Mouse (Mus musculus) MEL (cell line): ENCODE data around the gene Col1a1. TPM values are rescaled to one million over a fixed set of nuclear protein-coding genes. Genes with fewer than 3 reads are reported as not detected.

ENCODE experiments used
- DNase-seq: peaks from one replicate; pipeline ENCODE4 v3.0.0; 2011; ENCODE audit warnings: low read depth, low spot score
- H3K27ac ChIP-seq: 2 replicates; pipeline ENCODE4 v1.5.1; 2012; ENCODE audit warnings: low read depth, mild to moderate bottlenecking, control low read depth, low read length, moderate library complexity; ENCODE audit not compliant: control insufficient read depth
- H3K27me3 ChIP-seq, 2 experiments: fragments of 150-350 bp in 1 of 2; sonication (generic) in 1 of 2; 2 replicates each; pipeline ENCODE4 v1.6.1; 2012; ENCODE audit warnings: low read length in 2 of 2, mild to moderate bottlenecking in 2 of 2, improper control_type of control experiment in 1 of 2, moderate library complexity in 1 of 2; ENCODE audit not compliant: insufficient read depth in 2 of 2, control insufficient read depth in 1 of 2
- H3K36me3 ChIP-seq, 2 experiments: 2 replicates each; pipeline ENCODE4 v1.6.1; 2012 to 2014; ENCODE audit warnings: low read length in 2 of 2, improper control_type of control experiment in 1 of 2, inconsistent platforms in 1 of 2, mild to moderate bottlenecking in 1 of 2; ENCODE audit not compliant: insufficient read depth in 2 of 2, control insufficient read depth in 1 of 2
- H3K4me1 ChIP-seq, 2 experiments: fragments of 150-350 bp in 1 of 2; sonication (generic) in 1 of 2; 2 replicates each; pipeline ENCODE4 v1.6.1; 2012; ENCODE audit warnings: low read length in 2 of 2, improper control_type of control experiment in 1 of 2, mild to moderate bottlenecking in 1 of 2; ENCODE audit not compliant: insufficient read depth in 2 of 2, control insufficient read depth in 1 of 2
- H3K4me3 ChIP-seq, 2 experiments: fragments of 150-350 bp in 1 of 2; sonication (generic) in 1 of 2; 2 replicates each; pipeline ENCODE4 v1.5.1; 2012; ENCODE audit warnings: low read depth in 2 of 2, low read length in 2 of 2, mild to moderate bottlenecking in 2 of 2, moderate library complexity in 2 of 2, control low read depth in 1 of 2, improper control_type of control experiment in 1 of 2; ENCODE audit not compliant: control insufficient read depth in 1 of 2, insufficient read depth in 1 of 2
- H3K79me2 ChIP-seq: 2 replicates; pipeline ENCODE4 v1.6.1; 2012; ENCODE audit warnings: mild to moderate bottlenecking, low read length, moderate library complexity; ENCODE audit not compliant: control insufficient read depth, poor library complexity, insufficient read depth
- H3K9ac ChIP-seq: 2 replicates; pipeline ENCODE4 v1.6.1; 2012; ENCODE audit warnings: low read depth, mild to moderate bottlenecking, control low read depth, low read length, moderate library complexity; ENCODE audit not compliant: control insufficient read depth, poor library complexity, severe bottlenecking
- H3K9me3 ChIP-seq: fragments of 150-350 bp; sonication (generic); replicated peaks from 2 replicates; pipeline ENCODE4 v1.6.1; 2012; ENCODE audit warnings: mild to moderate bottlenecking, low read length, improper control_type of control experiment, moderate library complexity; ENCODE audit not compliant: insufficient read depth
- BHLHE40 ChIP-seq: IDR thresholded peaks from 2 replicates; pipeline ENCODE4 v1.6.1; 2012; ENCODE audit warnings: low read depth, mild to moderate bottlenecking, inconsistent platforms, low read length, improper control_type of control experiment, borderline replicate concordance
- CHD2 ChIP-seq: IDR thresholded peaks from 2 replicates; pipeline ENCODE4 v1.6.1; 2011; ENCODE audit warnings: low read length, improper control_type of control experiment
- CTCF ChIP-seq, 3 experiments: IDR thresholded peaks in 2 of 3; conservative IDR thresholded peaks in 1 of 3; 2 replicates each; pipeline ENCODE4 v1.5.1; 2011 to 2012; ENCODE audit warnings: low read length in 3 of 3, low read depth in 2 of 3, mild to moderate bottlenecking in 2 of 3, improper control_type of control experiment in 1 of 3, inconsistent platforms in 1 of 3, mixed read lengths in 1 of 3, moderate library complexity in 1 of 3; ENCODE audit not compliant: control insufficient read depth in 1 of 3, insufficient read depth in 1 of 3, poor library complexity in 1 of 3, severe bottlenecking in 1 of 3
- ELF1 ChIP-seq: IDR thresholded peaks from 2 replicates; pipeline ENCODE4 v1.6.1; 2014; ENCODE audit warnings: low read depth, mild to moderate bottlenecking, inconsistent platforms, low read length, improper control_type of control experiment, moderate library complexity
- EP300 ChIP-seq, 2 experiments: IDR thresholded peaks; 2 replicates each; pipeline ENCODE4 v1.6.1; 2011; ENCODE audit warnings: improper control_type of control experiment in 2 of 2, low read length in 2 of 2, low read depth in 1 of 2, mild to moderate bottlenecking in 1 of 2
- ETS1 ChIP-seq: IDR thresholded peaks from 2 replicates; pipeline ENCODE4 v1.6.1; 2012; ENCODE audit warnings: low read depth, mild to moderate bottlenecking, inconsistent platforms, low read length, improper control_type of control experiment, moderate library complexity
- GABPA ChIP-seq: IDR thresholded peaks from 2 replicates; pipeline ENCODE4 v1.6.1; 2012; ENCODE audit warnings: low read depth, mild to moderate bottlenecking, inconsistent platforms, low read length, improper control_type of control experiment, moderate library complexity
- HCFC1 ChIP-seq: IDR thresholded peaks from 2 replicates; pipeline ENCODE4 v1.6.1; 2012; ENCODE audit warnings: low read depth, mild to moderate bottlenecking, inconsistent platforms, low read length, improper control_type of control experiment, moderate library complexity
- JUND ChIP-seq: IDR thresholded peaks from 2 replicates; pipeline ENCODE4 v1.6.1; 2011; ENCODE audit warnings: low read depth, mild to moderate bottlenecking, improper control_type of control experiment, low read length
- KAT2A ChIP-seq: conservative IDR thresholded peaks from 2 replicates; pipeline ENCODE4 v1.6.1; 2012; ENCODE audit warnings: low read depth, low read length, improper control_type of control experiment, inconsistent platforms
- MAX ChIP-seq: IDR thresholded peaks from 2 replicates; pipeline ENCODE4 v1.6.1; 2011; ENCODE audit warnings: low read length, improper control_type of control experiment
- MXI1 ChIP-seq: IDR thresholded peaks from 2 replicates; pipeline ENCODE4 v1.6.1; 2011; ENCODE audit warnings: mild to moderate bottlenecking, low read depth, low read length, improper control_type of control experiment
- MYB ChIP-seq: IDR thresholded peaks from 2 replicates; pipeline ENCODE4 v1.6.1; 2011; ENCODE audit warnings: mild to moderate bottlenecking, low read depth, low read length, improper control_type of control experiment
- NELFE ChIP-seq: IDR thresholded peaks from 2 replicates; pipeline ENCODE4 v1.6.1; 2011; ENCODE audit warnings: low read depth, low read length, improper control_type of control experiment
- POLR2A ChIP-seq, 2 experiments: IDR thresholded peaks; 2 replicates each; pipeline ENCODE4 v1.6.1; 2011 to 2012; ENCODE audit warnings: low read length in 2 of 2, mild to moderate bottlenecking in 2 of 2, control low read depth in 1 of 2, improper control_type of control experiment in 1 of 2, low read depth in 1 of 2, moderate library complexity in 1 of 2; ENCODE audit not compliant: control insufficient read depth in 1 of 2, insufficient read depth in 1 of 2, poor library complexity in 1 of 2
- POLR2AphosphoS2 ChIP-seq: IDR thresholded peaks from 2 replicates; pipeline ENCODE4 v1.6.1; 2011; ENCODE audit warnings: low read length, improper control_type of control experiment
- POLR2AphosphoS5 ChIP-seq: IDR thresholded peaks from 2 replicates; pipeline ENCODE4 v1.6.1; 2012; ENCODE audit warnings: low read depth, borderline replicate concordance, mild to moderate bottlenecking, inconsistent platforms, low read length, moderate library complexity, mixed read lengths
- SIN3A ChIP-seq: IDR thresholded peaks from 2 replicates; pipeline ENCODE4 v1.6.1; 2012; ENCODE audit warnings: low read length, improper control_type of control experiment, inconsistent platforms
- SMC3 ChIP-seq: IDR thresholded peaks from 2 replicates; pipeline ENCODE4 v1.6.1; 2011; ENCODE audit warnings: low read depth, low read length, improper control_type of control experiment
- TAL1 ChIP-seq: IDR thresholded peaks from 2 replicates; pipeline ENCODE4 v1.6.1; 2012; ENCODE audit warnings: mild to moderate bottlenecking, inconsistent platforms, low read length, moderate library complexity, mixed read lengths
- TCF12 ChIP-seq: IDR thresholded peaks from 2 replicates; pipeline ENCODE4 v1.6.1; 2014; ENCODE audit warnings: low read depth, mild to moderate bottlenecking, inconsistent platforms, low read length, improper control_type of control experiment, moderate library complexity
- UBTF ChIP-seq: IDR thresholded peaks from 2 replicates; pipeline ENCODE4 v1.6.1; 2012; ENCODE audit warnings: low read depth, mild to moderate bottlenecking, inconsistent platforms, low read length, improper control_type of control experiment, moderate library complexity, borderline replicate concordance; ENCODE audit not compliant: insufficient read depth
- ZKSCAN1 ChIP-seq: IDR thresholded peaks from 2 replicates; pipeline ENCODE4 v1.6.1; 2012; ENCODE audit warnings: low read depth, mild to moderate bottlenecking, inconsistent platforms, low read length, improper control_type of control experiment, moderate library complexity
- ZMIZ1 ChIP-seq: IDR thresholded peaks from 2 replicates; pipeline ENCODE4 v1.6.1; 2012; ENCODE audit warnings: low read depth, mild to moderate bottlenecking, inconsistent platforms, low read length, improper control_type of control experiment, moderate library complexity
- ZNF384 ChIP-seq: IDR thresholded peaks from 2 replicates; pipeline ENCODE4 v1.6.1; 2012; ENCODE audit warnings: low read depth, mild to moderate bottlenecking, inconsistent platforms, low read length, improper control_type of control experiment
- polyA plus RNA-seq, 2 experiments: library from polyadenylated mRNA; stranded (reverse) in 1 of 2; unstranded in 1 of 2; fragments of >175 nt in 1 of 2; fragments of >200 nt in 1 of 2; gene quantifications; 2 replicates each; pipeline versions ENCODE4 v1.2.1 to v1.2.4; 2012; ENCODE audit warnings: low replicate concordance in 2 of 2, low read depth in 1 of 2; ENCODE audit not compliant: insufficient read length in 2 of 2, insufficient read depth in 1 of 2, missing spikeins in 1 of 2
- total RNA-seq: library from RNA; depleted of rRNA; stranded (reverse); fragments of 300-350 nt; gene quantifications from 2 replicates; pipeline ENCODE4 v1.2.3, GENCODE M21; 2012

The Col1a1 gene
- total and polyA plus RNA-seq, 3 experiments, result 0.12 to 0.61 TPM; not detected in 1

DNA sequence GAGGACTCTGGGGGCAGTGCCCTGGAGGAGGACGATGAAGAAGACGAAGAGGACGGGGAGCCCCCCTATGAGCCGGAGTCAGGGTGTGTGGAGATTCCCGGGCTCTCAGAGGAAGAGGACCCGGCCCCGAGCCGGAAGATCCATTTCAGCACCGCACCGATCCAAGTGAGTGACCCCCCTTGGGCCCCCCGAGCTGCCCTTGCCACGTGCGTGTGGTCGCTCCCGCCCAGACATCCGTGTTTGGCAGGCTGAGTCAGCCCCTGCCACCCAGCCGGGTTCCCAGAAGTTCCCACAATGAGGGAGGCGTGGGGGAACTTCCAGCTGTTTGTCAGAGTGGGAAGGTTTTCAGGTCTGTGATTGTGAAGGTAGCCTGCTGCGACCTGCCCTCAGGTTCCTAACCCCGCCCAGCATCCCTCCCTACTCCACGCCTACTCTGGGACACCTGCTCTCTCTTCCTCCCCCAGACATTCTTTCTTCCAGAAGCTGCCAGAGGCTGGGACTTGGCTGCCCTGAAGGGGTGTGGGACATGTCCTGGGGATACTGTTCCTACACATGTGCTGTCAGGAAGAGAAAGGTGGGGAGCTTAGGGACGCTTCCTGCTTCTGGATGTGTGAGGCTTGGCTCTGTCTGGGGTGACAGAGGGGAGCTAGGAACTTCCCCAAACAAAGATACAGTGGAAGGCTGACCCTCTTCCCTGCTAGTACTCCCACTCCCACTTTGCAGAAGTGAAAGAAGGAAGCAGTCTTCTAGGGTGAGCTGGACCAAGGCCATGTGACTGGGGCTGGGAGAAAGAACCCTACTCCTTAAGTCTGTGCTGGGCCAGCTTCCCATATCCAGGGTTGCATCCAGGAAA lies 57.0 kb downstream of the Col1a1 start (continued):
- no peak for TF ChIP-seq KAT2A
- peak; percentile 50 for TF ChIP-seq NELFE
- no peak for TF ChIP-seq JUND
- TF ChIP-seq POLR2AphosphoS2, result no peak
- TF ChIP-seq BHLHE40, result no peak
- peak; percentile 28 to 60; a peak in 3 of 4 replicates for TF ChIP-seq EP300 (IDR thresholded peaks at IDR 0.05; ENCODE audit: low read depth in 1 of 2, low read length in 2 of 2)
- TF ChIP-seq GABPA, result no peak
- peak in 1 of 2 experiments; percentile 49; a peak in 3 of 4 replicates for TF ChIP-seq POLR2A (IDR thresholded peaks at IDR 0.05; ENCODE audit: control insufficient read depth in 1 of 2, insufficient read depth in 1 of 2, low read depth in 1 of 2, low read length in 2 of 2, poor library complexity in 1 of 2)
- no peak for TF ChIP-seq CTCF (IDR thresholded peaks at IDR 0.05 in 2 of 3, conservative IDR thresholded peaks at IDR 0.05 in 1 of 3; ENCODE audit: control insufficient read depth in 1 of 3, insufficient read depth in 1 of 3, low read depth in 2 of 3, low read length in 3 of 3, poor library complexity in 1 of 3, severe bottlenecking in 1 of 3)
- TF ChIP-seq SMC3, result no peak
- no peak for TF ChIP-seq HCFC1

DNA sequence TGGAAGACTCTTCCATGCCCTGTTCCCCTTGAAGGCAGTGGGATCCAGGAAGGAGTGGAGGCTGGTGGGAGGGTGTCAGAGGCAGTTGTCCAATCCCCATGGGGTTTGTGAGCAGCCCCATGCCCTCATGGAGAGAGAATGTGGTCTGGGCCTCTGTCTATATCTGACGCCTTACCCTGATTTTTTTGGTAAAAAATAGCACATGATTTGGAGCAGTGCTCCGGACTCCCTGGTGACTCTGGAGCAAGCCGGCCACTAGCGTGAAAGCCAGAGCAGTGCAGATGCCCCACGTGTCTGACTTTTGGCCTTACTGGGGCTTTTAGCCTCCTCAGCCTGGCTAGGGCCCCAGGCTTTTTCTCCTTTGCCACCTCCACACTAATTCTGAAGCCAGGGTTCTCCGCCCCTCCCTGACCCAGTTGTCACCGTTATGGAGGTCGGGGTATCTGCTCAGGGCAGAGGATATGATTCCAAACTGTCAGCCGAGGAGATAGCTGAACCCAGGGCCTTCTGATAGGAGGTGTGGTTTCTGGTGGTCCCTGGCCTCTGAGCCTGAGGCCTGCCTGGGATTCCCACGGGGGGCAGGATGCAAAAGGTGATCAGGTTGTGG lies 58.3 kb downstream of the Col1a1 start:
- peak; percentile 44 for DNase-seq
- H3K4me1 ChIP-seq, result peaks cover 38 to 61% of the 10 kb centered on the region in 2 experiments
- peak overlapping the region; percentile 97 for H3K9ac ChIP-seq
- H3K36me3 ChIP-seq, result peaks cover 3 to 47% of the 10 kb centered on the region in 2 experiments; a peak in 3 of 4 replicates
- peaks cover 90% of the 10 kb centered on the region for H3K79me2 ChIP-seq
- H3K27ac ChIP-seq, result peak overlapping the region; percentile 75
- H3K4me3 ChIP-seq, result peak overlapping the region; percentile 79 to 87
- no peaks in the 10 kb centered on the region for H3K9me3 ChIP-seq
- TF ChIP-seq TAL1, result no peak
- TF ChIP-seq UBTF, result no peak
- TF ChIP-seq JUND, result no peak
- TF ChIP-seq EP300 (IDR thresholded peaks at IDR 0.05; ENCODE audit: low read depth in 1 of 2, low read length in 2 of 2), result peak; percentile 45 to 83; a peak in 3 of 4 replicates
- peak; percentile 26; the same call in 1 of the 2 replicates for TF ChIP-seq NELFE
- TF ChIP-seq ZMIZ1, result 0 out of 2 replicates have a peak, but pooled peaks have one; percentile 9
- TF ChIP-seq KAT2A, result no peak
- peak; percentile 59; the same call in 1 of the 2 replicates for TF ChIP-seq MYB
- TF ChIP-seq CHD2, result no peak
- TF ChIP-seq GABPA, result no peak
- TF ChIP-seq ZKSCAN1, result no peak
- TF ChIP-seq ZNF384, result no peak
- peak; percentile 47; the same call in 1 of the 2 replicates for TF ChIP-seq TCF12
- TF ChIP-seq MXI1, result peak; percentile 85
- TF ChIP-seq MAX, result peak; percentile 29; the same call in 1 of the 2 replicates
- TF ChIP-seq ELF1, result 0 out of 2 replicates have a peak, but pooled peaks have one; percentile 5
- TF ChIP-seq SIN3A, result peak; percentile 68
- TF ChIP-seq POLR2A (IDR thresholded peaks at IDR 0.05; ENCODE audit: control insufficient read depth in 1 of 2, insufficient read depth in 1 of 2, low read depth in 1 of 2, low read length in 2 of 2, poor library complexity in 1 of 2), result no peak; a peak in 1 of 4 replicates
- TF ChIP-seq ETS1, result 0 out of 2 replicates have a peak, but pooled peaks have one; percentile 39
- TF ChIP-seq HCFC1, result no peak
- no peak for TF ChIP-seq POLR2AphosphoS5
- H3K27me3 ChIP-seq, result no peaks in the 10 kb centered on the region
